Mouse (Mus musculus): ENCODE results near the gene Bok. TPM values are rescaled to one million over a fixed set of nuclear protein-coding genes. Genes with fewer than 3 reads are reported as not detected.

The Bok gene
- polyA plus RNA-seq, 1 experiment: 43.3 TPM

DNA sequence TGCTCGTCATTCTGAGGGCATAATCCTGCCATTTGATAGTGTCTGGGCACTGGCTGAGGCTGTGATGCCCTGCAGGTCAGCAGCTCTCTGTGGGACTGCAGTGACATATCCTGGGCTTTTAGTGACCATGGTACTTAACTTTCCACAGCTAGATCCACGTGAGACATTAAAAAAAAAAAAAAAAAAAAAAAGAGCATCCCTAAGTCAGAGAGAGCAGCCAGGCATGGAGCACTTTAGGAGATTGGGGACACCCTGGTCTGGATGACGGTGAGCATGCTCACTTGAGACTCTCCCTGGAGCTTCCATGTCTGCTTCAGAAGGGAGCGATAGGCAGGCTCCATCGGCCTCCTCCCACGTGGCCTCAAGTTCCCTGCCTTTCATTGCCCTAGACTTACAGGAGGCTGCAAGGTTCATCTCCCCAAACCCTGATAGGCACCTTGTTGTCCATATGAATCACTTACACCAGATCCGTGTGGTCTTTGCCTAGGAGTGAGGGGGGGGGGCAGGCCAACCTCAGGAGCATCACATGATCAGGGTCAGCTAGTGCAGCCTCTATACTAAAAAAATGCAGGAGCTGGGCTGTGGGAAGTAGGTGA lies 4.5 kb downstream of the Bok start:
- TF ChIP-seq POLR2A (IDR thresholded peaks at IDR 0.05; ENCODE audit: extremely low read depth, insufficient read depth, low read length) (no peak), CTCF (IDR thresholded peaks at IDR 0.05; ENCODE audit: extremely low read depth, insufficient read depth, low read length) (no peak)
- H3K27ac ChIP-seq (ENCODE audit: insufficient read depth, low read length): no peak overlapping the region
- no peak overlapping the region for H3K4me3 ChIP-seq (ENCODE audit: insufficient read depth, low read length)
- peaks cover 4% of the 10 kb centered on the region; the same call in 1 of the 2 replicates for H3K4me1 ChIP-seq (ENCODE audit: control insufficient read depth, insufficient read depth, low read length)

DNA sequence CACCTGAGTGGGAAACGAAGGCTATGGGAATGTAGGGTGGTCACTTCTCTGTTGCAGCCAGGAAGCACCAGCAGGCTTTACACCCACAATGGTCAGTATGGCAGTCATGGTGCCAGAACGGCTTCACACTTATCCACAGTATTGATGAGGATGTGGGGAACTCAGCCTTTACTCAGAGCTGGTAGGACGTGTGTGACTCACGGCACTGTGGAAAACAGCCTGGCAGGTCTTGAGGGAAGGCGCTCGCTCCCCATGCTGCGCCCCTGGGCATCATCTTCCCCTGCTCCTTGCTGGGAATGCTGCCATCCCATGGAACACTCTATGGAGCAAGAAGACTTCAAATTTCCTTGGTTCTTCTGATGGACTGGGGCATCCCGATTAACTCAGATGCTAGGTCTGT lies 5.6 kb downstream of the Bok start:
- TF ChIP-seq CTCF (IDR thresholded peaks at IDR 0.05; ENCODE audit: extremely low read depth, insufficient read depth, low read length) (no peak), POLR2A (IDR thresholded peaks at IDR 0.05; ENCODE audit: extremely low read depth, insufficient read depth, low read length) (no peak)
- H3K27ac ChIP-seq (ENCODE audit: insufficient read depth, low read length): no peak overlapping the region
- no peak overlapping the region for H3K4me3 ChIP-seq (ENCODE audit: insufficient read depth, low read length)
- H3K4me1 ChIP-seq (ENCODE audit: control insufficient read depth, insufficient read depth, low read length): peaks cover 4% of the 10 kb centered on the region; the same call in 1 of the 2 replicates

- no peak overlapping the region for H3K27ac ChIP-seq (ENCODE audit: insufficient read depth, low read length)
- H3K4me1 ChIP-seq (ENCODE audit: control insufficient read depth, insufficient read depth, low read length): peaks cover 4% of the 10 kb centered on the region; the same call in 1 of the 2 replicates
- no peak for TF ChIP-seq CTCF (IDR thresholded peaks at IDR 0.05; ENCODE audit: extremely low read depth, insufficient read depth, low read length)
- TF ChIP-seq POLR2A (IDR thresholded peaks at IDR 0.05; ENCODE audit: extremely low read depth, insufficient read depth, low read length): no peak
- no peak overlapping the region for H3K4me3 ChIP-seq (ENCODE audit: insufficient read depth, low read length)
Measured at GRCm38 (mm10) chr1:93691786-93692357, 6.4 kb downstream of the Bok start.

- H3K27ac ChIP-seq (ENCODE audit: insufficient read depth, low read length): no peak overlapping the region
- H3K4me1 ChIP-seq (ENCODE audit: control insufficient read depth, insufficient read depth, low read length): peaks cover 7% of the 10 kb centered on the region
- TF ChIP-seq POLR2A (IDR thresholded peaks at IDR 0.05; ENCODE audit: extremely low read depth, insufficient read depth, low read length) (no peak), CTCF (IDR thresholded peaks at IDR 0.05; ENCODE audit: extremely low read depth, insufficient read depth, low read length) (no peak)
- H3K4me3 ChIP-seq (ENCODE audit: insufficient read depth, low read length): no peak overlapping the region
Measured at GRCm38 (mm10) chr1:93692773-93693172, 7.3 kb downstream of the Bok start.

- Histone ChIP-seq H3K27ac (ENCODE audit: insufficient read depth, low read length) (no peak overlapping the region), H3K4me1 (ENCODE audit: control insufficient read depth, insufficient read depth, low read length) (peaks cover 8% of the 10 kb centered on the region), H3K4me3 (ENCODE audit: insufficient read depth, low read length) (no peak overlapping the region)
- no peak for TF ChIP-seq POLR2A (IDR thresholded peaks at IDR 0.05; ENCODE audit: extremely low read depth, insufficient read depth, low read length)
- TF ChIP-seq CTCF (IDR thresholded peaks at IDR 0.05; ENCODE audit: extremely low read depth, insufficient read depth, low read length): no peak
Measured at GRCm38 (mm10) chr1:93693502-93693901, 8.0 kb downstream of the Bok start.

DNA sequence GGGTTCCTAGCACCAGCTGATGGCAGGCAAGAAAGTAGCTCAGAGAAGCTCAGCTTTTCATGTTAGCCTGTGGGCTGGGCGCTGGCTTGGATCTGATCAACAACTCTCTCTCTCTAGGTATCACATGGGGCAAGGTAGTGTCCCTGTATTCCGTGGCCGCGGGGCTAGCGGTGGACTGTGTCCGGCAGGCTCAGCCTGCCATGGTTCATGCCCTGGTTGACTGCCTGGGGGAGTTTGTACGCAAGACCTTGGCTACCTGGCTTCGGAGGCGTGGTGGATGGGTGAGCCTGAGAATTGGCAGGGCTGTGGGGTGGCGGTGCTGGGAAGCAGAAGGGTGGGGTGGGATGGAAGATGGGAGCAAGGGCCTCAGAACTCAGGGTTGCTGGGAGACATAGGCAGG lies 8.5 kb downstream of the Bok start:
- H3K4me1 ChIP-seq (ENCODE audit: control insufficient read depth, insufficient read depth, low read length): peaks cover 11% of the 10 kb centered on the region
- TF ChIP-seq CTCF (IDR thresholded peaks at IDR 0.05; ENCODE audit: extremely low read depth, insufficient read depth, low read length) (no peak), POLR2A (IDR thresholded peaks at IDR 0.05; ENCODE audit: extremely low read depth, insufficient read depth, low read length) (no peak)
- H3K27ac ChIP-seq (ENCODE audit: insufficient read depth, low read length): no peak overlapping the region
- no peak overlapping the region for H3K4me3 ChIP-seq (ENCODE audit: insufficient read depth, low read length)

GRCm38 (mm10) chr1:93694966-93695365 lies 9.5 kb downstream of the Bok start:
- Histone ChIP-seq H3K4me3 (ENCODE audit: insufficient read depth, low read length) (no peak overlapping the region), H3K27ac (ENCODE audit: insufficient read depth, low read length) (no peak overlapping the region), H3K4me1 (ENCODE audit: control insufficient read depth, insufficient read depth, low read length) (peaks cover 15% of the 10 kb centered on the region)
- TF ChIP-seq CTCF (IDR thresholded peaks at IDR 0.05; ENCODE audit: extremely low read depth, insufficient read depth, low read length) (no peak), POLR2A (IDR thresholded peaks at IDR 0.05; ENCODE audit: extremely low read depth, insufficient read depth, low read length) (no peak)

- Histone ChIP-seq H3K4me3 (ENCODE audit: insufficient read depth, low read length) (no peak overlapping the region), H3K4me1 (ENCODE audit: control insufficient read depth, insufficient read depth, low read length) (peaks cover 12% of the 10 kb centered on the region), H3K27ac (ENCODE audit: insufficient read depth, low read length) (no peak overlapping the region)
- no peak for TF ChIP-seq POLR2A (IDR thresholded peaks at IDR 0.05; ENCODE audit: extremely low read depth, insufficient read depth, low read length)
- TF ChIP-seq CTCF (IDR thresholded peaks at IDR 0.05; ENCODE audit: extremely low read depth, insufficient read depth, low read length): no peak
Measured at GRCm38 (mm10) chr1:93697317-93697716, 11.9 kb downstream of the Bok start.

GRCm38 (mm10) chr1:93699159-93699558 lies 13.7 kb downstream of the Bok start:
- H3K4me1 ChIP-seq (ENCODE audit: control insufficient read depth, insufficient read depth, low read length): peaks cover 12% of the 10 kb centered on the region
- no peak overlapping the region for H3K27ac ChIP-seq (ENCODE audit: insufficient read depth, low read length)
- no peak overlapping the region for H3K4me3 ChIP-seq (ENCODE audit: insufficient read depth, low read length)
- TF ChIP-seq CTCF (IDR thresholded peaks at IDR 0.05; ENCODE audit: extremely low read depth, insufficient read depth, low read length) (no peak), POLR2A (IDR thresholded peaks at IDR 0.05; ENCODE audit: extremely low read depth, insufficient read depth, low read length) (no peak)

- H3K4me1 ChIP-seq (ENCODE audit: control insufficient read depth, insufficient read depth, low read length): peaks cover 15% of the 10 kb centered on the region
- no peak overlapping the region for H3K27ac ChIP-seq (ENCODE audit: insufficient read depth, low read length)
- no peak for TF ChIP-seq POLR2A (IDR thresholded peaks at IDR 0.05; ENCODE audit: extremely low read depth, insufficient read depth, low read length)
- no peak for TF ChIP-seq CTCF (IDR thresholded peaks at IDR 0.05; ENCODE audit: extremely low read depth, insufficient read depth, low read length)
Measured at GRCm38 (mm10) chr1:93702106-93702505, 16.6 kb downstream of the Bok start.

More at GRCm38 (mm10) chr1:93702106-93702505, 16.6 kb downstream of the Bok start:
- H3K4me3 ChIP-seq (ENCODE audit: insufficient read depth, low read length): no peak overlapping the region
